Mouse (Mus musculus) neural tube, postnatal 0 days (tissue): Measurements from ENCODE around the gene Zbtb20. TPM values are rescaled to one million over a fixed set of nuclear protein-coding genes. Genes with fewer than 3 reads are reported as not detected.

Experiments
- microRNA counts: library from miRNA; unstranded; fragments of <30 nt; microRNA quantifications from one replicate; lab custom pipeline; 2015
- microRNA-seq: library from miRNA; unstranded; fragments of <30 nt; microRNA quantifications from one replicate; pipeline ENCODE4, GENCODE M21; 2016
- polyA plus RNA-seq: library from polyadenylated mRNA; unstranded; fragments of >200 nt; fragmentation: Nextera tagmentation; extraction: Ambion mirVana; gene quantifications from 2 replicates; pipeline ENCODE4 v1.2.1, GENCODE M21; 2015

Gene Zbtb20
- polyA plus RNA-seq, result 36.5 and 40.2 TPM in 2 replicates

DNA sequence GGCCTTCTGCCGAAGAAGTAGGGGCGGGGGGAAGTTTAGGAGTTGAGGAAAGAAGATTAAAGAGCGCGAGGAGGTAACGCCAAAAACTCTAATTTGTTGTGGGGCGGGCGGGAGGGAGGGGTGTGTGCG lies at the start of gene Zbtb20:
TSS of gene Zbtb20 (plus strand) at position 30 of the 129 bp plus-strand sequence.

GRCm38 (mm10) chr16:43663978-43664579 lies 788.4 kb downstream of the Zbtb20 start, which contains the start of gene Tigit:
Gene Tigit (minus strand): TSS chr16:43664146.

MicroRNAs encoded within 50 kb of the gene (microRNA counts, 519-probe panel; counts per million panel counts)
- microRNA mmu-miR-568 (lab: Ali Mortazavi, UCI), result 40.5 counts per million

Small RNAs within 50 kb of the gene (microRNA-seq; reads per million reads assigned to microRNA genes)
- gene Mir568, result not detected
